Mouse (Mus musculus): ENCODE results near the gene Ccdc6.

DNA sequence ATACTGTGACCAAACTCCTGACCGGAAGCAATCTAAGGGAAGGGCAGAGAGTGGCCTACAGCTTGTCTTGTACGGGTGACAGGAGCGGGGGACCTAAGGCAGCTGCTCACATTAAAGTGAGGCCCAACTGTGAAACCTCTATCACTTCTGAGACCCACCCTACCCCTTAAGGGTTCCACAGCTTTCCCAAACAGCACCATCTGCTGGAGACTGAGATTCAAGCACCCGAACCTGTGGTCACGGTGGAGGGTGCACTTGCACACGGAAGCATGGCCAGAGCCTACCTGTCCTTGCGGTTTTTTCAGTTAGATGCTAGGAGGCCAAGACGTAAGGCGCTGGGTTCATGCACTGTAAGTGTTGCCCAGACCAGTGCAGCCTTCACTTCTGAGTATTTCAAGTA, 89.2 kb downstream of the Ccdc6 start:
- peak; percentile 48; the same call in 1 of the 2 replicates for TF ChIP-seq CTCF (IDR thresholded peaks at IDR 0.05; ENCODE audit: control insufficient read depth, insufficient read depth, insufficient replicate concordance, low read depth, low read length)
- no peak for TF ChIP-seq POLR2A (IDR thresholded peaks at IDR 0.05; ENCODE audit: control insufficient read depth, low read depth, low read length)
